Mouse (Mus musculus) neural tube, embryonic 11.5 days (tissue): ENCODE results near the gene Zbtb16. TPM values are rescaled to one million over a fixed set of nuclear protein-coding genes. Genes with fewer than 3 reads are reported as not detected.

Experiments
- ATAC-seq: fragments of 200-750 bp; cut with Nextera tagmentation; 2 replicates; pipeline ENCODE4 v1.8.0; 2017; ENCODE audit warnings: moderate number of reproducible peaks, mild to moderate bottlenecking, moderate TSS enrichment, moderate library complexity; ENCODE audit not compliant: insufficient read depth, low FRiP score, low TSS enrichment
- DNase-seq: peaks from one replicate; pipeline ENCODE4 v3.0.0-alpha.2; 2015; ENCODE audit warnings: low spot score
- H3K27ac ChIP-seq: fragments of 300-500 bp; sonication (generic); 2 replicates; pipeline ENCODE4 v1.5.1; 2014; ENCODE audit warnings: low read depth, mild to moderate bottlenecking, low read length
- H3K27me3 ChIP-seq: fragments of 300-500 bp; sonication (generic); 2 replicates; pipeline ENCODE4 v1.6.1; 2014; ENCODE audit warnings: mild to moderate bottlenecking, low read length, mixed read lengths; ENCODE audit not compliant: control insufficient read depth, insufficient read depth
- H3K36me3 ChIP-seq: fragments of 300-500 bp; sonication (generic); 2 replicates; pipeline ENCODE4 v1.6.1; 2014; ENCODE audit warnings: mild to moderate bottlenecking, low read length, moderate library complexity, mixed read lengths; ENCODE audit not compliant: control insufficient read depth, insufficient read depth
- H3K4me1 ChIP-seq: fragments of 300-500 bp; sonication (generic); 2 replicates; pipeline ENCODE4 v1.6.1; 2014; ENCODE audit warnings: low read length, mixed read lengths; ENCODE audit not compliant: control insufficient read depth, insufficient read depth
- H3K4me2 ChIP-seq: fragments of 300-500 bp; sonication (generic); 2 replicates; pipeline ENCODE4 v1.6.1; 2014; ENCODE audit warnings: low read depth, mild to moderate bottlenecking, moderate library complexity
- H3K4me3 ChIP-seq: fragments of 300-500 bp; sonication (generic); 2 replicates; pipeline ENCODE4 v1.5.1; 2014; ENCODE audit warnings: low read depth, low read length
- H3K9ac ChIP-seq: fragments of 300-500 bp; sonication (generic); 2 replicates; pipeline ENCODE4 v1.6.1; 2014; ENCODE audit warnings: mild to moderate bottlenecking, low read length
- H3K9me3 ChIP-seq: fragments of 300-500 bp; sonication (generic); 2 replicates; pipeline ENCODE4 v1.6.1; 2016; ENCODE audit warnings: low read length; ENCODE audit not compliant: control insufficient read depth
- WGBS: fragments of 180-500 bp; shearing (Covaris S2); extraction: QIAGEN DNeasy Blood & Tissue Kit; methylation state at CpG from one replicate; pipeline ENCODE4 v1.1.7; 2014; 5-methylcytosine and 5-hydroxymethylcytosine counted together
- polyA plus RNA-seq: library from polyadenylated mRNA; unstranded; fragments of >200 nt; fragmentation: Nextera tagmentation; extraction: Ambion mirVana; gene quantifications from 2 replicates; pipeline ENCODE4 v1.2.1, GENCODE M21; 2014

Zbtb16 gene
- polyA plus RNA-seq, 1 experiment from 2014 or later: 8.0 TPM

DNA sequence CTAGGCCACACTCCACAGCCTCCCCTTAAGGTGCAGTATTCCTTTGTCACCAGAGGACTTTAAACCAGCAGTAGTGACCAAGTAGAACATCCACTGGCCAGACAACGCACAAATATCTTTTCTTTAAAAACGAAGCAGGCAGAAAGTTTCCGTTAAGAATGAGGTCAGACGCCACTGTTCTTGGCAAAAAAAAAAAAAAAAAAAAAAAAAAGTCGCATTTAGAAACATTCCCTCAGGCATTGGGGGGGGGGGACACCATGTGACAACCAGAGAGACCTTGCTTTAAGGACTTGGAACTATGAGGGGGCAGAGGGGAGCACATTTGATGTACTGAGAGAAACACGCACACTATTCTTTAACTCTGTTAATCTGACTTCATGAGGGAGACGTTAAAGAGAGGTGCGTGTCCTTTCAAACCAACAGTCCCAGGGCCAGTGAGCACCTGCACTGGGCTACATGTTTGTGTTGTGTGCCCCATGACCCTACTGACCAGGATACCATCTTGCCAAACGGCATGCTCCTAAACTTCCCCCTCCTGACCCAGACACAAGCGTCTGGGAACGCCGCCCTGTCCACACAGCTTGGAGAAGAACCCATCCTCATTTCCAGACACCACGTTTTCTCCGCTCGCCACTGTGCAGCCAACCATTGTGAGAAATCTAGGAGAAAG, 14.0 kb downstream of the Zbtb16 start:
- H3K27me3 ChIP-seq: no peaks in the 10 kb centered on the region
- WGBS: 65% methylated on average over 15 of the region's 15 CpGs
- no peak overlapping the region for H3K9ac ChIP-seq

DNA sequence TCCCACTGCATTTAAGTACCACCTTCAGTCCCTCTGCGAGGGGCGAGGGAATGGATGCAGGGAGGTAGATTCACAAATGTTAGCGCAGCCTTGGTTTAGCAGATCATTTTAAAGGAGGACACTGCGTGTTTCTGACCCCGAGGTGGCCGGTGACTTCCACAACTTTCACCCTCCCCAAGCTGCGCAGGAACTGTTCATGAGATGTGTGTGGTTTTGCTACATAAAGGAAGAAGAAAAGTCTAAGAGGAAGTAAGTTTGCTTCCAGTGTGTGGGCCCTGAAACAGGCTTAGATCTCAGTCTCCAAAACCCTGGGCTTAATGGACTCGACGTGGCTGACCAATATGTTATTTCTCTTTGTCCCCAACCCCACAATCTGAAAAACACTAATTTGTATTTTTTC, 14.6 kb downstream of the Zbtb16 start:
- Histone ChIP-seq H3K27ac (no peak overlapping the region), H3K27me3 (no peaks in the 10 kb centered on the region), H3K9me3 (no peaks in the 10 kb centered on the region), H3K4me3 (no peak overlapping the region), H3K36me3 (no peaks in the 10 kb centered on the region), H3K4me2 (no peak overlapping the region), H3K9ac (no peak overlapping the region), H3K4me1 (peaks cover 20% of the 10 kb centered on the region)
- no peak for DNase-seq
- ATAC-seq: no peak
- 77% methylated on average over 9 of the region's 9 CpGs for WGBS

More for the DNA sequence above, 14.0 kb downstream of the Zbtb16 start:
- DNase-seq (no peak), ATAC-seq (no peak)
- Histone ChIP-seq H3K4me2 (no peak overlapping the region), H3K4me1 (peaks cover 20% of the 10 kb centered on the region), H3K36me3 (no peaks in the 10 kb centered on the region), H3K27ac (no peak overlapping the region), H3K4me3 (no peak overlapping the region), H3K9me3 (no peaks in the 10 kb centered on the region)

DNA sequence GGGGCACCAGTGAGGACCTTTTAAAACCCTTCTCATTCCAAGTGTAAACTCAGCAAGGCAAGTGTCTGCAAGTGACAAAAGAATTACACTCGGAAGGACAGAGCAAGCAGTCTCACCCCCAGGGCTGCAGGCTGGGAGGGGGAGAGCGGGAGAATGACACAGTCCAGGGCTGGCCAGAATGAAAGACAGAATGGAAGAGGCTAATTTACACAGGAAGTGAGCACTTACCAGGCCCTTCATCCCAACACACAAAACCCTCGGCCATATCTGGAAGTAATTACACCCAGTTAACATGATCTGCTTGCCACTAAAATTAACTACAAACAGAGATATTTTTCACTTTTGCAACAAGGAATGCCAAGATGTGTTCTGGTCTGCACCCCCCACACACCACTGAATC, 15.2 kb downstream of the Zbtb16 start:
- no peak for ATAC-seq
- no peak for DNase-seq
- H3K9ac ChIP-seq: no peak overlapping the region
- peaks cover 20% of the 10 kb centered on the region for H3K4me1 ChIP-seq
- WGBS: 22% methylated on average over 3 of the region's 3 CpGs
- H3K27ac ChIP-seq: no peak overlapping the region
- H3K4me2 ChIP-seq: no peak overlapping the region
- no peaks in the 10 kb centered on the region for H3K27me3 ChIP-seq
- no peak overlapping the region for H3K4me3 ChIP-seq
- no peaks in the 10 kb centered on the region for H3K36me3 ChIP-seq
- H3K9me3 ChIP-seq: no peaks in the 10 kb centered on the region

DNA sequence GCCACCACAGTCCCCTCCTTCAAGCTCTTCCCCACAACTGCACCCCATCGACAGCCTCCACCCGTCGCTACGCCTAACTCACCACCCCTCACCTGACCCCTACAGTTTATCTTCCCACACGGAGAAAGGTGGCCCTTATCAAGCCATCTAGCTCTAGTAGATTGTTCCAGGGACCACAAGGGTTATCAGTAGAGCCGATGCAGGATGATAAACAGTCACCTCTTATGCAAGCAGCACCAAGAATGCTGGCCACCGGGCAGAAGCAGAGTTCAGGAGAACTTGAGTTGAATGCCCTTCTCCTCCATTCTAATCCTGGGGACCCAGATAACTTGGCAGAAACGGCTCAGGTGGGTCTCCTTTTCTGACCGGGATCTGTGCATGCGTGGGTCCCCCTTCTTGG, 16.3 kb downstream of the Zbtb16 start:
- Histone ChIP-seq H3K36me3 (no peaks in the 10 kb centered on the region), H3K4me1 (peaks cover 20% of the 10 kb centered on the region), H3K4me3 (no peak overlapping the region), H3K9me3 (no peaks in the 10 kb centered on the region), H3K9ac (no peak overlapping the region), H3K27ac (no peak overlapping the region), H3K27me3 (no peaks in the 10 kb centered on the region), H3K4me2 (no peak overlapping the region)
- WGBS: 90% methylated on average over 10 of the region's 10 CpGs
- ATAC-seq: no peak
- DNase-seq: no peak

DNA sequence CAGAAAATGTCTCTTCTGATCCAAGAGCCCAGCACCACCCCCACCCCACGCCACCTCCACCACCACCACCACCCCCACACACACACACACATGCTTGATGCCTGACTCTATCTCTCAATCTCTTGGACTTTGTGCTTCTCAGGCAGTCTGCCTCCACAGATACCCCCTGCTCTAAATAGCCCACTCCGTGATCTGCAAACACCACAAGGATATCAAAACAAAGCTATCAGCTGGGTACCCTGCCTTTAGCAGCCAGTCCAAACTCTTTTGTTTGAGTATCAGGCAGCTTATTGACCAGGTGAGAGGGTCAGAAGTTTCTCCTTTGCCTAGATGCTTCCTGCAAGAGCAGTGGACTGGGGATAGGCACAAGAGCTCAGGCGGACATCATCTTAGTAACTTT, 16.9 kb downstream of the Zbtb16 start:
- Histone ChIP-seq H3K9me3 (no peaks in the 10 kb centered on the region), H3K36me3 (no peaks in the 10 kb centered on the region), H3K4me2 (no peak overlapping the region), H3K4me3 (no peak overlapping the region), H3K27me3 (no peaks in the 10 kb centered on the region), H3K9ac (no peak overlapping the region), H3K27ac (no peak overlapping the region), H3K4me1 (peaks cover 20% of the 10 kb centered on the region)
- ATAC-seq: no peak
- 85% methylated on average over 3 of the region's 3 CpGs for WGBS
- DNase-seq: no peak

DNA sequence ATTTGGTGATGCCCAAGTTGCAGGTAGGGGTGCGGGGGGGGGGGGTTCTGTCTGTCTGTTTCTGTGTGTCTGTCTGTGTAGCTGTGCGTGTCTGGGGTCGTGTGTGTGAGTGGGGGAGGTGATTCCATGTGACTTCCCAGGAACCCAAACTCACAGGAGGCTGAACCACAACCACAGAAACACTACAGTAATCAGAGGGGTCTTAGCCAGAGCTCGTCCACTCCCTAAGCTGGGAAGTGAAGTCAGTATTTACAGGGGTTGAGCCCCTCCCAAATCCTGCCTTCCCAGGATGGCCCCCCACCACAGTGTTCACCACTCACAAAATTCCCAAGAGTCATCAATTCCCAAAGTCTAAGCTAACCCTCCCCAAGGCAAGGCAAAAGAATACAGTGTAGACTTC, 18.1 kb downstream of the Zbtb16 start:
- Histone ChIP-seq H3K27me3 (no peaks in the 10 kb centered on the region), H3K9ac (no peak overlapping the region), H3K27ac (no peak overlapping the region), H3K4me2 (no peak overlapping the region), H3K9me3 (no peaks in the 10 kb centered on the region), H3K4me1 (peaks cover 10% of the 10 kb centered on the region), H3K4me3 (no peak overlapping the region), H3K36me3 (no peaks in the 10 kb centered on the region)
- 95% methylated on average over 4 of the region's 4 CpGs for WGBS
- ATAC-seq: no peak
- DNase-seq: no peak

DNA sequence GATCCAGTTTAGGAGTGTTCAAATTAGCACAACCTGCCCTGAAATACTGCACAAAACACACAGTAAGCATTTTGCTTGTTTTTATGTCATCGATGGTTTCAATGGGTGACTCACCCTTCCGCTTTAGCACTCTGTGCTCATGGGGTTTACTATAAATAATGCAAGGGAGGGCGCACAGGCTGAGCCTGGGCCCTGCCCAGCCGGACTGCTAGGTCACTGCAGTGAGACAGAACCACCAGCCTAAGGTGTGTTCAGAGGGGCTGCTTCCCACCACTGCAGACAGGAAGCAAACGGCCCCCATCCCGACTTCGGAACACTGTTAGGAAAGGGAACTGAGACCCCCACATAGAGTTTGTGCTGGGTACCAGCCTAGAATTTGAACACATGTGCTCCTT, 18.6 kb downstream of the Zbtb16 start:
- 87% methylated on average over 7 of the region's 7 CpGs for WGBS
- no peak overlapping the region for H3K27ac ChIP-seq
- no peaks in the 10 kb centered on the region for H3K36me3 ChIP-seq
- H3K4me3 ChIP-seq: no peak overlapping the region
- H3K27me3 ChIP-seq: no peaks in the 10 kb centered on the region
- no peak overlapping the region for H3K9ac ChIP-seq
- ATAC-seq (no peak), DNase-seq (no peak)
- no peak overlapping the region for H3K4me2 ChIP-seq
- no peaks in the 10 kb centered on the region for H3K9me3 ChIP-seq
- peaks cover 5% of the 10 kb centered on the region for H3K4me1 ChIP-seq

DNA sequence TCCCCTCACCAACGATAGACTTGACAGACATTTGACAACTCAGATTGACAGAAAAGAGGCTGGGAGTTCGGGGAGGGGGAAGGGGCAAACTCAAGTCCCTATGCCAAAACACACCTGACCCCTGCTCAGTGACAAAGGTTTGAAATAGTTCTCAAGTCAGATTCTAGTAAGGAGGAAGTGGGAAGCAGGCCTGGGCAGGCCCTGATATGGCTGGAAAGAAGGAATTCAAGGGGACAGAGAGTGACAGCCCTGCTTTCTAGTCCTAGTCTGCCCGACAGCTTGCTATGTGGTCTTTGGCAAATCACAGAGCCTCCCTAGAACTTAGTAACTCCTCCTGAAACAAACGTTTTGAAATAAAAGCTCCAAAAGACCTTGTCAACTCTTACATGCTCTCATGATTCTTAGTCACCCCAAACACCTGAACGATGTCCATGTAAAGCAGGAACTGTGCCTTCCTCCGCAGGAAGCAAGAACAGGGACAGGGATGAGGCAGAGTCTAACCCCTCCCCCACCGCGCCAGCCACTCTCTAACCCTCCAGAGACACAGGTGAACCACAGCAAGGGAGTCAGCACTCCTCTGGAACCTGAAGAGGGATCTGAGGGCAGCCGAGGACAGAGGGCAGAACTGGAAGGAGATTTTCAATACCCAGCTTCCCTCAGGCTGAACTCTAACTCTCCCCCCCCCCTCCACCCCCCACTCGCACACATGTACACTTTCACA, 19.2 kb downstream of the Zbtb16 start:
- H3K27ac ChIP-seq: no peak overlapping the region
- H3K4me1 ChIP-seq: 0 out of 2 replicates have a peak, but pooled peaks cover 3% of the 10 kb centered on the region
- WGBS: 66% methylated on average over 10 of the region's 10 CpGs
- H3K9ac ChIP-seq: no peak overlapping the region
- no peak for ATAC-seq
- H3K36me3 ChIP-seq: no peaks in the 10 kb centered on the region
- H3K9me3 ChIP-seq: no peaks in the 10 kb centered on the region
- H3K27me3 ChIP-seq: no peaks in the 10 kb centered on the region
- H3K4me2 ChIP-seq: no peak overlapping the region
- no peak overlapping the region for H3K4me3 ChIP-seq
- no peak for DNase-seq

DNA sequence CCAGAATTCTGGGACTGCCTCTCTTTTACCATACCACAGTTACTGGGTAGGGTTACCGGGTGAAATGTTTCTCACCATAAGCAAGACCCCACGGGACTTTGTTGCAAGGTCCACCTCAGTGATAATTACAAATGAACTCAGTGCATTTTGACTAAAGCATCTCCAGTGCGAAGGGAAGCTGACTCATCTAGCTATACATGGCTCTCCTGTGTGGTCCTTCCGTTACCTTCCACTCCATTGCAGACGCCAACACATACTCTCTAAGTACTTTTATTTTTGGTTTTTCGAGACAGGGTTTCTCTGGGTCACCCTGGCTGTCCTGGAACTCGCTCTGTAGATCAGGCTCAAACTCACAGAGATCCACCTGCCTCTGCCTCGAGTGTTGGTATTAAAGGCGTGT, 19.9 kb downstream of the Zbtb16 start:
- no peak overlapping the region for H3K4me3 ChIP-seq
- no peak for ATAC-seq
- H3K9me3 ChIP-seq: no peaks in the 10 kb centered on the region
- H3K4me2 ChIP-seq: no peak overlapping the region
- H3K27ac ChIP-seq: no peak overlapping the region
- 94% methylated on average over 9 of the region's 9 CpGs for whole genome bisulfite sequencing
- DNase-seq: no peak
- H3K4me1 ChIP-seq: 0 out of 2 replicates have a peak, but pooled peaks cover 3% of the 10 kb centered on the region
- no peaks in the 10 kb centered on the region for H3K27me3 ChIP-seq
- H3K9ac ChIP-seq: no peak overlapping the region
- no peaks in the 10 kb centered on the region for H3K36me3 ChIP-seq
